Mouse (Mus musculus) gastrocnemius, postnatal 25 days (tissue): ENCODE results near the gene Hoxd12. TPM values are rescaled to one million over a fixed set of nuclear protein-coding genes. Genes with fewer than 3 reads are reported as not detected.

Experiments
- DNase-seq: peaks from one replicate; pipeline ENCODE4 v3.0.0; 2022
- total RNA-seq, 2 experiments: library from RNA; stranded (reverse); gene quantifications; 1 replicate in 1 of 2; 2 replicates in 1 of 2; pipeline ENCODE4 v1.2.3; 2021

Gene Hoxd12
- total RNA-seq, 2 experiments from 2014 or later = not detected

DNA sequence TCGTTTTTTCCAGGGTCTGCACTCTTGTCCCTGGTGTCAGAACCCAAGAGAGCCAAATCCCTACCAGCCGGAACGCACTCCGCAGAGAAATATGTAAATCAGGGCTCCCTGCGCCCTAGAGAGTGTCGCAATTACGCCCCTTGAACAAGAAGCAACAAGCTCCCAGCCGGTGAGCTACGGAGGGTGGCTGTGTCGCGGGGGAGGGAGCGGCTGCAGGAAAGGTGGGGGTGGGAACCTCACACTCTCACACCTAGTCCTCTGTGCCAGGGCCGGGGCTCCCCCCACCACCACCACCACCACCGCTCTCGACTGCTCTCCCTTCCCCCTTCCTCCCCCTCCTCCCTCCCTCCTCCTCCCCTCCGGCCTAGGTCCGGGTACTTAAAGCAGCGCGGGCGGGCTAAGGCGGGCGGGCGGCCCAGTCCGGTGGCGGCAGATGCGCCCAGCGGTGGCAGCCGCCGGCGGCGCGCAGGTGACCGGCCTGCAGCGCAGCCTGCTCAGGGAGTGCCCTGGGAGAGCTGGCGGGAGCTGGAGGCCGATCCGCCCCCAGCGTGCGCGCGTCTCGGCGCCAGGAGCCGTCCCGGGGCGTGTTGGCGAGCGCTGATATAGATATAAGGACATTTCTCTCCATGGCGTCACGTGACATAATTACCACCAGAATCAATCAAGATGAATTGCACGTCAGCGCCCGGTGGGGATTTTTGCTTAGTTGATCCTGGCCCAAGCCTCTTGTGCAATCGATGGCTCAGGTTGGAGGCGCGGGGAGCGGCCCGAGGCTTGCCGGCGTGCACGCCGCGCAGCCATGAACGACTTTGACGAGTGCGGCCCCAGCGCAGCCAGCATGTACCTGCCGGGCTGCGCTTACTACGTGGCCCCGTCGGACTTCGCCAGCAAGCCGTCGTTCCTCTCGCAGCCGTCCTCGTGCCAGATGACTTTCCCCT lies 7.0 kb downstream of the Hoxd12 start:
- no peak for DNase-seq

DNA sequence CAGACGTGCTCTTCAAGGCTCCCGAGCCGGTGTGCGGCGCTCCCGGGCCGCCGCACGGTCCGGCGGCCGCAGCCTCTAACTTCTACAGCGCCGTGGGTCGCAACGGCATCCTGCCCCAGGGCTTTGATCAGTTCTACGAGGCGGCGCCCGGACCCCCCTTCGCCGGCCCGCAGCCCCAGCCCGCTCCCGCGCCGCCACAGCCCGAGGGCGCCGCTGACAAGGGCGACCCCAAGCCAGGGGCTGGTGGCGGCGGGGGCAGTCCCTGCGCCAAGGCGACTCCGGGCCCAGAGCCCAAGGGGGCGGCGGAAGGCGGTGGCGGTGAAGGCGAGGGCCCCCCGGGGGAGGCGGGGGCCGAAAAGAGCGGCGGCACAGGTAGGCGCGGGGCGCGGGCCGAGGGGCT lies 8.0 kb downstream of the Hoxd12 start:
- DNase-seq = no peak

- no peak for DNase-seq
These were observed 8.7 kb downstream of the Hoxd12 start for GRCm38 (mm10) chr2:74683471-74683951.

DNA sequence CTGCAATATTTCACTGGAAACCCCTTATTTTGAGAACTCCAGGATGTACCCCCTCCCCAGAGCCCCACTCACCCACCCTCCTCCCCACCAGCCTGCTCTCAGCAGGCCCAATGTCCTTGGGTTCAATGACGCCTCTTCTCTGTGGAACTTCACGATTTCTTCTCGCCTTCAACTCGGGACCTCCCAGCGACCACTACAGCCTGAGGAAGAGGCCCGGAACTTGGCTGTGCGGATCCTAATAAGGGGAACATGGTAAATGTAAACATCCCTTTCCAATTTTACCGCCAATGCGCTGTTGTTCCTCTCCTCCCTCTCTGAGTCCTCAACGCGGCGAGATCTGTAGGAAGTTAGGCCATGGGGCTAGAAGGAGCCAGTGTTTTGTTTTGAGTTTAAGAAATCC lies 9.3 kb downstream of the Hoxd12 start:
- DNase-seq = no peak

DNA sequence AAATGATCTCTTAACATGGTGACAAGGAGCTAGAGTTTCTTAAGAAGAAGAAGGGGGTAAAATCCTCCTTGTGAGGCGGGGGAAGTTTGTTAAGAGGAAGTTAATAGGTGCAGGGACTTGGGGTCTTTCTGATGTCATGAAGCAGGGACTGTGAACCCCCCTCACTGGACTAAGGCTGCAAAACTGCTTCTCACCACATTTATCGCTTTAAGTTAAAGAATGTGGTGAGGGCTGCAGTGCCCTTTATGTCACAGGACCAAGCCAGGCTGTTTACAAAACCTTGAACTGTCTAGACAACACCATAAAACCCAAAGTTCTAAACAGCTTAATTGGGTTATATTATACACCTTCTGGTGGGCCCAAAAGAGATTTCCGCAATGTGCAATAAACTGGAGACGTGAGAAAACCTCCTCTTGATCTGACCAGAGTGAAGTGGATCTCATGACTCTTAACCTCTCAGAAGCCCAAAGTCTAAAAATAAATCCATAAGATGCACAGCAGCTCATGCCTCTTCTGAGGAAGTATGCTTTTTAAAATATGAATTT lies 10.3 kb downstream of the Hoxd12 start:
- DNase-seq = no peak

- no peak for DNase-seq
These were observed 11.6 kb downstream of the Hoxd12 start for GRCm38 (mm10) chr2:74686301-74686987.

DNA sequence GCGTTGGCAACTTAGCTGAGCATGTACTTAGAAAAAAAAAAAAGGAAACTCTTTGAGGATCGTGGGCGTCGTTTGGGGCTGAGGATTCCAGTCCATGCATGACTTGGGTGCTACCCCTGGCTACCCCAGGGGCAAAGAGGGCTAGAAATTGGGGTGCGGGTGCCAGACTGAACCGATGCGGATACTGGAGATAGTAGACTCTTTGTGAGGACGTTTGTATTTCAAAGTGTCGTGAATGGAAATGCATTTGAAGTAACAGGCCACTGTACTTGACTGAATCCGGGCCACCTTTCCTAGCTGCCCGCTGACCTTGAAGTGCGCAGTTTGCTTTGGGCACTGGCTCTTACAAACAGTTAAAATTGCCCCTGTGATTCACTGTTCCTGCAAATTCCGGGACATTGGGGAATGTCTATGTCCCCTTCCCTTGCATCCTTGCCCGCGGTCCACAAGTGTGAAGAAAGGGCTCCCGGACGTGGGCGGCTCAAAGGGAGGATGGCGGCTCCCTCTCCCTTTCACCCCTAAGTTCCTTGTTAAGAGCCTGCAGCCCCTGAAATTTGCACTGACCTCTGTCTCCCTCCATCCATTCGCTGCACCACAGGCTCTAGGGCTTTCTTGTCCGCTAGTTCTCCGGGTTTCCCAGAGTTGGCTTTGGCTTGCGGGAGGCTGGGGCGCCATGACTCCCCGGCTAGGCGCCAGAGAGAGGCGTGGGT lies 12.3 kb downstream of the Hoxd12 start:
- no peak for DNase-seq

GRCm38 (mm10) chr2:74687698-74688555 lies 13.1 kb downstream of the Hoxd12 start:
- DNase-seq = no peak

- no peak for DNase-seq
These were observed 14.2 kb downstream of the Hoxd12 start for GRCm38 (mm10) chr2:74688795-74689573.

GRCm38 (mm10) chr2:74689574-74690337 lies 14.9 kb downstream of the Hoxd12 start:
- no peak for DNase-seq

- no peak for DNase-seq
These were observed 15.5 kb downstream of the Hoxd12 start for GRCm38 (mm10) chr2:74690338-74690716.

DNA sequence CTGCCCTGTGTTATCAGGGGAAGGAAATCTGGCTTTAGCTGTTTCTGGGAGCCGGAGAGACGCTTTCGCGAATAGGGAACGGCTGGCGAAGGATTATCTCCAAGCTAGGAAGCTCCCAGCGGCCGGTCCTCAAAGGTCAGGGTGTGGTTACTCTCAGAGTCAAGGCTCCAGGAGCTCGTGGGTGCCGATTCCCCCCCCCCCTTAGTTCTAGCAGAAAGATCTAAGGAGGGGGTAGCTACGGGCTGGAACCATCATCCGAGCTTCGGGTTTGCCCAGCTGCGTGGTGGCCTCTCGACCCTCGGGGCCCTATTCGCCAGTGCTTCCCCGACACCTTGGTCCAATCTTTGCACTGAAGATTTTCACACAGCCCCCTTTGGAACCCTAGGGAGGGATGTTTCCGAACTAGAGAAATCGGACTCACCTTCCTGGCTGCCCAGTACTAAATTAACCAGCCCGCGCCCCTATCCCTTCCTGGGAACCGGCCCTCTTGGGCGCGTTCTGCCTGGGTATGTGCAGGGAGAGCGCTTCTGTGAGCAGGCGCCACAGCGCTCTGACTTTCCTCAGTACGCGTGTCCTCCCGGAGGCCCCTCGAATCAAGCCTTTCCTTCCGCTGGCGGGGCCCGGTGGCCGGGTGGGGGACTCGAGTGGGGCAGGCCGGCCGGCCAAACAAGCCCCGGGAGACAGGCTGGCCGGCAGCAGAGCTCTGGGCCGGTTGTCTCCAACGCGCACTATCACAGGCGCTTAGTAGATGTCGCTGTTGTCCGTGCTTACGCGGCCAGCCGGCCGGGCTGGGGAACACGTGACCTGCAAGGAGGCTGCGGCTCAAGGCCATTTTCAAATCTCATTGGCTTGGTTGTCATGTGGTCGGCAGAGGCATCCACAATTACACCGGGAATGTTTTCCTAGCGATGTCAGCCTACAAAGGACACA lies 16.5 kb downstream of the Hoxd12 start, which contains the start of gene Hoxd10:
TSS of gene Hoxd10 (plus strand) at position 903 of the 930 bp plus-strand sequence.
- DNase-seq = peak; percentile 84

DNA sequence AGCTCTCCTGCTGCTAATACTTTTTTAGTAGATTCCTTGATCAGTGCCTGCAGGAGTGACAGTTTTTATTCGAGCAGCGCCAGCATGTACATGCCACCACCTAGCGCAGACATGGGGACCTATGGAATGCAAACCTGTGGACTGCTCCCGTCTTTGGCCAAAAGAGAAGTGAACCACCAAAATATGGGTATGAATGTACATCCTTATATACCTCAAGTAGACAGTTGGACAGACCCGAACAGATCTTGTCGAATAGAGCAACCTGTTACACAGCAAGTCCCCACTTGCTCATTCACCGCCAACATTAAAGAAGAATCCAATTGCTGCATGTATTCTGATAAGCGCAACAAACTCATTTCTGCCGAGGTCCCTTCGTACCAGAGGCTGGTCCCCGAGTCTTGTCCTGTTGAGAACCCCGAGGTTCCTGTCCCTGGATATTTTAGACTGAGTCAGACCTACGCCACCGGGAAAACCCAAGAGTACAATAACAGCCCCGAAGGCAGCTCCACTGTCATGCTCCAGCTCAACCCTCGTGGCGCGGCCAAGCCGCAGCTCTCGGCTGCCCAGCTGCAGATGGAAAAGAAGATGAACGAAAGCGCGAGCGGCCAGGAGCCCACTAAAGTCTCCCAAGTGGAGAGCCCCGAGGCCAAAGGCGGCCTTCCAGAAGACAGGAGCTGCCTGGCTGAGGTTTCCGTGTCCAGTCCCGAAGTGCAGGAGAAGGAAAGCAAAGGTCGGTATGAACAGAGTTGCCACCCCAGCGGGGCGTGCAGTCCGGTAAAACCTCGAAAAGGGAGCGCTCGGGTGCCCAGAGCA lies 17.4 kb downstream of the Hoxd12 start:
- DNase-seq = no peak

- DNase-seq = no peak
These were observed 18.1 kb downstream of the Hoxd12 start for GRCm38 (mm10) chr2:74692808-74693431.

- DNase-seq = no peak
These were observed 18.6 kb downstream of the Hoxd12 start for GRCm38 (mm10) chr2:74693432-74693827.

GRCm38 (mm10) chr2:74694066-74694465 lies 19.3 kb downstream of the Hoxd12 start:
- DNase-seq = no peak

GRCm38 (mm10) chr2:74695383-74695782 lies 20.6 kb downstream of the Hoxd12 start:
- DNase-seq = no peak
